Mouse (Mus musculus) liver, embryonic 14.5 days (tissue): ENCODE measurements at regions not wholly inside any gene's neighbourhood (a gene's known extent, or its start where the extent isn't known, plus 50 kb on each side); places are given as distances from the start of the nearest gene placed in this dataset.

Experiments
- ATAC-seq: fragments of 200-750 bp; cut with Nextera tagmentation; 2 replicates; pipeline ENCODE4 v1.8.0; 2017; ENCODE audit warnings: moderate number of reproducible peaks, mild to moderate bottlenecking, moderate library complexity; ENCODE audit not compliant: insufficient read depth
- DNase-seq, 3 experiments: peaks; one replicate each; pipeline ENCODE4 v3.0.0-alpha.2; 2012 to 2013; ENCODE audit warnings: low read depth in 3 of 3, low spot score in 3 of 3
- H3K27ac ChIP-seq: fragments of 300-500 bp; sonication (generic); 2 replicates; pipeline ENCODE4 v1.5.1; 2014; ENCODE audit warnings: moderate library complexity, mild to moderate bottlenecking, control low read depth, inconsistent platforms
- H3K27me3 ChIP-seq: fragments of 300-500 bp; sonication (generic); 2 replicates; pipeline ENCODE4 v1.6.1; 2014; ENCODE audit warnings: mild to moderate bottlenecking, low read length, moderate library complexity; ENCODE audit not compliant: control insufficient read depth, insufficient read depth
- H3K36me3 ChIP-seq: fragments of 300-500 bp; sonication (generic); replicated peaks from 2 replicates; pipeline ENCODE4 v1.6.1; 2014; ENCODE audit warnings: low read depth; ENCODE audit not compliant: control insufficient read depth, insufficient read depth
- H3K4me1 ChIP-seq, 2 experiments: fragments of 200-500 bp in 1 of 2; fragments of 300-500 bp in 1 of 2; sonication (generic) in 1 of 2; replicated peaks; 2 replicates each; pipeline ENCODE4 v1.6.1; 2012 to 2014; ENCODE audit warnings: antibody characterized with exemption in 1 of 2, inconsistent platforms in 1 of 2, low read length in 1 of 2; ENCODE audit not compliant: control insufficient read depth in 2 of 2, insufficient read depth in 2 of 2
- H3K4me2 ChIP-seq: fragments of 300-500 bp; sonication (generic); 2 replicates; pipeline ENCODE4 v1.6.1; 2014; ENCODE audit warnings: low read depth, mild to moderate bottlenecking, control low read depth, moderate library complexity
- H3K4me3 ChIP-seq, 2 experiments: fragments of 200-500 bp in 1 of 2; fragments of 300-500 bp in 1 of 2; sonication (generic) in 1 of 2; 2 replicates each; pipeline ENCODE4 v1.5.1; 2012 to 2014; ENCODE audit warnings: low read depth in 2 of 2, low read length in 2 of 2, mild to moderate bottlenecking in 2 of 2, control low read depth in 1 of 2, inconsistent platforms in 1 of 2, moderate library complexity in 1 of 2; ENCODE audit not compliant: insufficient read depth in 1 of 2
- H3K9ac ChIP-seq: fragments of 300-500 bp; sonication (generic); replicated peaks from 2 replicates; pipeline ENCODE4 v1.6.1; 2014; ENCODE audit warnings: mild to moderate bottlenecking, control low read depth, moderate library complexity
- H3K9me3 ChIP-seq: fragments of 300-500 bp; sonication (generic); 2 replicates; pipeline ENCODE4 v1.6.1; 2016; ENCODE audit warnings: low read length, mixed read lengths; ENCODE audit not compliant: control insufficient read depth
- CTCF ChIP-seq: IDR thresholded peaks from 2 replicates; pipeline ENCODE4 v1.5.1; 2016; ENCODE audit warnings: antibody characterized with exemption, low read depth, control low read depth
- EP300 ChIP-seq: IDR thresholded peaks from 2 replicates; pipeline ENCODE4 v1.6.1; 2016; ENCODE audit warnings: antibody characterized with exemption, low read depth
- WGBS: fragments of 180-500 bp; shearing (Covaris S2); extraction: QIAGEN DNeasy Blood & Tissue Kit; methylation state at CpG from one replicate; pipeline ENCODE4 v1.1.7; 2014; ENCODE audit not compliant: insufficient replicate concordance; 5-methylcytosine and 5-hydroxymethylcytosine counted together

GRCm38 (mm10) chr6:111882557-111882956 lies 391.0 kb upstream of the Lmcd1 start:
- Histone ChIP-seq H3K27me3 (no peaks in the 10 kb centered on the region), H3K4me3 (no peak overlapping the region), H3K4me2 (no peak overlapping the region), H3K36me3 (no peaks in the 10 kb centered on the region), H3K9me3 (no peaks in the 10 kb centered on the region), H3K4me1 (no peaks in the 10 kb centered on the region), H3K27ac (no peak overlapping the region), H3K9ac (no peak overlapping the region)
- no peak for ATAC-seq
- WGBS: 32% methylated on average over 1 of the region's 1 CpGs
- TF ChIP-seq CTCF (no peak), EP300 (no peak)
- no peak for DNase-seq

- no peak overlapping the region for H3K27ac ChIP-seq
- H3K4me3 ChIP-seq: no peak overlapping the region
- ATAC-seq (no peak), DNase-seq (no peak)
- H3K27me3 ChIP-seq: no peaks in the 10 kb centered on the region
- no peaks in the 10 kb centered on the region for H3K4me1 ChIP-seq
- H3K9me3 ChIP-seq: no peaks in the 10 kb centered on the region
- no peak overlapping the region for H3K9ac ChIP-seq
- WGBS: 50% methylated on average over 1 of the region's 1 CpGs
- TF ChIP-seq CTCF (no peak), EP300 (no peak)
- no peak overlapping the region for H3K4me2 ChIP-seq
- H3K36me3 ChIP-seq: no peaks in the 10 kb centered on the region
These were observed 389.6 kb upstream of the Lmcd1 start for GRCm38 (mm10) chr6:111883946-111884345.

GRCm38 (mm10) chr6:111911997-111912396 lies 361.6 kb upstream of the Lmcd1 start:
- ATAC-seq (no peak), DNase-seq (no peak)
- Histone ChIP-seq H3K9ac (no peak overlapping the region), H3K4me1 (no peaks in the 10 kb centered on the region), H3K27ac (no peak overlapping the region), H3K4me2 (no peak overlapping the region), H3K27me3 (no peaks in the 10 kb centered on the region), H3K4me3 (no peak overlapping the region), H3K36me3 (no peaks in the 10 kb centered on the region), H3K9me3 (no peaks in the 10 kb centered on the region)
- TF ChIP-seq CTCF (no peak), EP300 (no peak)
- WGBS: 36% methylated on average over 2 of the region's 2 CpGs

GRCm38 (mm10) chr6:111913771-111914405 lies 359.7 kb upstream of the Lmcd1 start:
- 68% methylated on average over 11 of the region's 11 CpGs for WGBS

GRCm38 (mm10) chr6:111917248-111917721 lies 356.3 kb upstream of the Lmcd1 start:
- Histone ChIP-seq H3K4me1 (no peaks in the 10 kb centered on the region), H3K36me3 (no peaks in the 10 kb centered on the region), H3K4me2 (no peak overlapping the region), H3K9ac (no peak overlapping the region), H3K4me3 (no peak overlapping the region), H3K27ac (no peak overlapping the region), H3K9me3 (no peaks in the 10 kb centered on the region), H3K27me3 (no peaks in the 10 kb centered on the region)
- DNase-seq (no peak), ATAC-seq (no peak)
- 57% methylated on average over 6 of the region's 6 CpGs for WGBS
- TF ChIP-seq EP300: no peak
- TF ChIP-seq CTCF: no peak

More at GRCm38 (mm10) chr6:111913771-111914405, 359.7 kb upstream of the Lmcd1 start:
- TF ChIP-seq EP300 (no peak), CTCF (no peak)
- Histone ChIP-seq H3K4me2 (no peak overlapping the region), H3K27ac (no peak overlapping the region), H3K4me3 (no peak overlapping the region), H3K27me3 (no peaks in the 10 kb centered on the region), H3K9ac (no peak overlapping the region), H3K9me3 (no peaks in the 10 kb centered on the region), H3K4me1 (no peaks in the 10 kb centered on the region), H3K36me3 (no peaks in the 10 kb centered on the region)
- DNase-seq (no peak), ATAC-seq (no peak)
